In genomic region chr2:29771611-29772461, GRCm38 (mm10) we compare ENCODE assay signal across 18 mouse cellular contexts. TPM values are rescaled to one million over a fixed set of nuclear protein-coding genes. Genes with fewer than 3 reads are reported as not detected.
DNase-seq lines count a peak whose midpoint lies in the region; ATAC-seq and TF ChIP-seq lines count a peak whose summit lies in the region.
"Had no signal": no experiment of that assay in that cellular context is flagged by ENCODE, and none has a peak within 500 bp of the region (broad histone marks: within the 10 kb centered on the region; RNA-seq: fewer than 3 reads in every experiment).

No protein-coding gene starts in this region.

- no peaks in the 10 kb centered on the region for H3K9me3 ChIP-seq in lung, embryonic 14.5 days (ENCODE audit: low read depth, low read length)
- no peaks in the 10 kb centered on the region for H3K9me3 ChIP-seq in hindbrain, embryonic 12.5 days (replicated peaks)
- H3K9me3 ChIP-seq: megakaryocyte, embryonic 14.5 days; neural tube, embryonic 15.5 days had no signal

- no peak overlapping the region for H3K9ac ChIP-seq in lung, embryonic 14.5 days
- H3K9ac ChIP-seq in hindbrain, embryonic 12.5 days: no peak overlapping the region
- H3K9ac ChIP-seq: neural tube, embryonic 15.5 days had no signal

- H3K4me2 ChIP-seq in lung, embryonic 14.5 days: no peak overlapping the region
- no peak overlapping the region for H3K4me2 ChIP-seq in hindbrain, embryonic 12.5 days (replicated peaks)
- H3K4me2 ChIP-seq: heart, embryonic 11.5 days; neural tube, embryonic 15.5 days had no signal

- ATAC-seq in lung, embryonic 14.5 days (ENCODE audit: insufficient read depth): no peak
- ATAC-seq in granulocyte monocyte progenitor cell, adult 5-6 weeks (replicated peaks; ENCODE audit: poor library complexity, severe bottlenecking): peak; percentile 93
- ATAC-seq in hindbrain, embryonic 12.5 days (ENCODE audit: low FRiP score): no peak
- ATAC-seq: CD4-positive, CD25-positive, alpha-beta regulatory T cell, adult 4 months; hindbrain, embryonic 16.5 days had no signal

- 63% methylated on average over 8 of the region's 8 CpGs for WGBS in lung, embryonic 14.5 days
- WGBS in lung, adult 2 months: 44% methylated on average over 8 of the region's 8 CpGs
- 89% methylated on average over 8 of the region's 8 CpGs for WGBS in hindbrain, embryonic 12.5 days

- 0 out of 2 replicates have a peak overlapping the region, but pooled peaks have one; percentile 19 for H3K27ac ChIP-seq in lung, embryonic 14.5 days (ENCODE audit: low read depth)
- H3K27ac ChIP-seq in hindbrain, embryonic 12.5 days: no peak overlapping the region
- H3K27ac ChIP-seq: neural tube, embryonic 15.5 days had no signal

- TF ChIP-seq CTCF in lung, embryonic 14.5 days (IDR thresholded peaks at IDR 0.05; ENCODE audit: low read depth): no peak
- TF ChIP-seq CTCF in lung, adult 2 months (IDR thresholded peaks at IDR 0.05; ENCODE audit: insufficient read depth, low read length): no peak

- H3K27me3 ChIP-seq in lung, embryonic 14.5 days (ENCODE audit: insufficient read depth, low read length): no peaks in the 10 kb centered on the region
- no peaks in the 10 kb centered on the region for H3K27me3 ChIP-seq in hindbrain, embryonic 12.5 days
- H3K27me3 ChIP-seq: neural tube, embryonic 15.5 days had no signal

- no peak for TF ChIP-seq POLR2A in lung, adult 2 months (IDR thresholded peaks at IDR 0.05; ENCODE audit: borderline replicate concordance, extremely low read depth, low read depth, low read length)

- peaks cover 12% of the 10 kb centered on the region for H3K36me3 ChIP-seq in lung, embryonic 14.5 days (ENCODE audit: insufficient read depth)
- peaks cover 32% of the 10 kb centered on the region for H3K36me3 ChIP-seq in hindbrain, embryonic 12.5 days

- no peak for DNase-seq in lung, embryonic 14.5 days
- DNase-seq in lung, adult 2 months: no peak
- peak; percentile 43 for DNase-seq in adrenal gland, postnatal 10 days
- DNase-seq in skeletal muscle tissue, adult 2 months (ENCODE audit: low read depth, low spot score): peak; percentile 36
- DNase-seq in layer of hippocampus, adult 11-12 months (ENCODE audit: low spot score): no peak
- no peak for DNase-seq in right cerebral cortex, adult 18-20 months
- DNase-seq: cerebellum, adult 18-20 months; kidney, postnatal 36 days had no signal

- H3K4me1 ChIP-seq in lung, embryonic 14.5 days (ENCODE audit: insufficient read depth): no peaks in the 10 kb centered on the region
- no peaks in the 10 kb centered on the region for H3K4me1 ChIP-seq in lung, adult 2 months (ENCODE audit: control insufficient read depth, insufficient read depth, low read length)
- H3K4me1 ChIP-seq in hindbrain, embryonic 12.5 days: no peaks in the 10 kb centered on the region
- H3K4me1 ChIP-seq: neural tube, embryonic 15.5 days had no signal

- H3K4me3 ChIP-seq in lung, embryonic 14.5 days (ENCODE audit: low read depth, low read length): no peak overlapping the region
- H3K4me3 ChIP-seq in lung, adult 2 months (replicated peaks; ENCODE audit: extremely low read depth, low read depth, low read length): no peak overlapping the region
- H3K4me3 ChIP-seq in hindbrain, embryonic 12.5 days: no peak overlapping the region
- H3K4me3 ChIP-seq: neural tube, embryonic 15.5 days had no signal

RNA-seq across cellular contexts. Expression of gene Gm13547, which starts 12.7 kb away (rescaled TPM):
- not detected in 2 replicates for polyA plus RNA-seq in lung, embryonic 14.5 days (2014; fragmentation: Nextera tagmentation; extraction: Ambion mirVana)
- polyA plus RNA-seq in lung, adult 2 months (2012; rRNA removed): not detected in 2 replicates
- total RNA-seq in adrenal gland, postnatal 10 days (2021): not detected
- total RNA-seq in granulocyte monocyte progenitor cell, adult 5-6 weeks (2014; fragmentation: Nextera tagmentation): not detected in 2 replicates
- not detected in 2 replicates for total RNA-seq in granulocyte monocyte progenitor cell, adult 5-6 weeks (2017)
- not detected in 2 replicates for polyA plus RNA-seq in hindbrain, embryonic 12.5 days (2016; fragmentation: Nextera tagmentation; extraction: Ambion mirVana)
- total RNA-seq: left cerebral cortex, postnatal 25 days had no signal
- polyA plus RNA-seq: CD4-positive, CD25-positive, alpha-beta regulatory T cell, adult 4 months; embryonic facial prominence, embryonic 11.5 days; hindbrain, embryonic 16.5 days; neural tube, embryonic 15.5 days; urinary bladder, adult 2 months had no signal

RNA-seq across cellular contexts. Expression of gene Coq4, which starts 15.5 kb away (rescaled TPM):
- 34.1 and 37.5 TPM in 2 replicates for polyA plus RNA-seq in lung, embryonic 14.5 days (2014; fragmentation: Nextera tagmentation; extraction: Ambion mirVana)
- 40.6 and 44.8 TPM in 2 replicates for polyA plus RNA-seq in lung, adult 2 months (2012; rRNA removed)
- total RNA-seq in adrenal gland, postnatal 10 days (2021): 10 to 100 TPM; 16.4 to 21.8 TPM
- 14.8 and 18.2 TPM in 2 replicates for total RNA-seq in granulocyte monocyte progenitor cell, adult 5-6 weeks (2014; fragmentation: Nextera tagmentation)
- 7.2 and 7.4 TPM in 2 replicates for total RNA-seq in granulocyte monocyte progenitor cell, adult 5-6 weeks (2017)
- 33.1 and 36.8 TPM in 2 replicates for polyA plus RNA-seq in hindbrain, embryonic 12.5 days (2016; fragmentation: Nextera tagmentation; extraction: Ambion mirVana)

RNA-seq across cellular contexts. Expression of gene Trub2, which starts 16.5 kb away (rescaled TPM):
- 30.9 and 32.6 TPM in 2 replicates for polyA plus RNA-seq in lung, embryonic 14.5 days (2014; fragmentation: Nextera tagmentation; extraction: Ambion mirVana)
- polyA plus RNA-seq in lung, adult 2 months (2012; rRNA removed): 23.7 and 36.8 TPM in 2 replicates
- 10 to 100 TPM; 25.7 to 43.1 TPM for total RNA-seq in adrenal gland, postnatal 10 days (2021)
- total RNA-seq in granulocyte monocyte progenitor cell, adult 5-6 weeks (2014; fragmentation: Nextera tagmentation): 31.4 and 39.4 TPM in 2 replicates
- 28.2 and 64.7 TPM in 2 replicates for total RNA-seq in granulocyte monocyte progenitor cell, adult 5-6 weeks (2017)
- 43.1 and 43.3 TPM in 2 replicates for polyA plus RNA-seq in hindbrain, embryonic 12.5 days (2016; fragmentation: Nextera tagmentation; extraction: Ambion mirVana)

RNA-seq across cellular contexts. Expression of gene Gm13420, which starts 20.4 kb away (rescaled TPM):
- 1.6 and 2.1 TPM in 2 replicates for polyA plus RNA-seq in lung, embryonic 14.5 days (2014; fragmentation: Nextera tagmentation; extraction: Ambion mirVana)
- polyA plus RNA-seq in lung, adult 2 months (2012; rRNA removed): 0.11 and 0.42 TPM in 2 replicates
- under 1 TPM in 1 of 2 experiments, not detected in 1; 0.48 TPM for total RNA-seq in adrenal gland, postnatal 10 days (2021)
- total RNA-seq in granulocyte monocyte progenitor cell, adult 5-6 weeks (2014; fragmentation: Nextera tagmentation): not detected in 2 replicates
- total RNA-seq in granulocyte monocyte progenitor cell, adult 5-6 weeks (2017): not detected in 2 replicates
- polyA plus RNA-seq in hindbrain, embryonic 12.5 days (2016; fragmentation: Nextera tagmentation; extraction: Ambion mirVana): not detected in 2 replicates
- polyA plus RNA-seq: heart, embryonic 11.5 days; urinary bladder, adult 2 months had no signal

RNA-seq across cellular contexts. Expression of gene Slc27a4, which starts 30.6 kb away (rescaled TPM):
- polyA plus RNA-seq in lung, embryonic 14.5 days (2014; fragmentation: Nextera tagmentation; extraction: Ambion mirVana): 11.7 and 12.0 TPM in 2 replicates
- 29.0 and 37.1 TPM in 2 replicates for polyA plus RNA-seq in lung, adult 2 months (2012; rRNA removed)
- 10 to 100 TPM; 26.8 to 27.8 TPM for total RNA-seq in adrenal gland, postnatal 10 days (2021)
- 5.1 and 6.8 TPM in 2 replicates for total RNA-seq in granulocyte monocyte progenitor cell, adult 5-6 weeks (2014; fragmentation: Nextera tagmentation)
- total RNA-seq in granulocyte monocyte progenitor cell, adult 5-6 weeks (2017): 6.3 and 6.6 TPM in 2 replicates
- 28.3 and 29.3 TPM in 2 replicates for polyA plus RNA-seq in hindbrain, embryonic 12.5 days (2016; fragmentation: Nextera tagmentation; extraction: Ambion mirVana)

Comparison
In these comparisons a context has a peak if more than half of its experiments do, and no peak if none do; other contexts are left out.
1. DNase-seq: peak in adrenal gland, postnatal 10 days (single experiment) and skeletal muscle tissue, adult 2 months (single experiment); none in lung, embryonic 14.5 days (single experiment), lung, adult 2 months (single experiment), layer of hippocampus, adult 11-12 months (single experiment) and right cerebral cortex, adult 18-20 months (single experiment).